Mouse (Mus musculus): ENCODE measurements around the gene Gm20772. TPM values are rescaled to one million over a fixed set of nuclear protein-coding genes. Genes with fewer than 3 reads are reported as not detected.
"Not testable (repeated sequence)": the region's sequence is repeated elsewhere in the genome, so short reads cannot be mapped to it uniquely, and the experiment has no call there.

Gene Gm20772
- polyA plus RNA-seq (2015; fragmentation: Nextera tagmentation; extraction: Ambion mirVana), result not detected in 2 replicates

- H3K4me3 ChIP-seq (ENCODE audit: low read length); H3K27me3 ChIP-seq (ENCODE audit: control insufficient read depth, insufficient read depth, low read length); H3K27ac ChIP-seq (ENCODE audit: low read length); ATAC-seq (replicated peaks; ENCODE audit: extremely low read depth, insufficient read depth, low FRiP score); H3K36me3 ChIP-seq (ENCODE audit: control insufficient read depth, insufficient read depth); H3K9me3 ChIP-seq (replicated peaks; ENCODE audit: control insufficient read depth, low read length); H3K4me1 ChIP-seq (ENCODE audit: control insufficient read depth, insufficient read depth, low read length); H3K4me2 ChIP-seq (ENCODE audit: low read depth, low read length); H3K9ac ChIP-seq (ENCODE audit: low read length): not testable (repeated sequence)
Measured at GRCm38 (mm10) chrY:17874441-17874840, at the start of gene Gm20772, which contains the start of gene Gm20831. Gene Gm20772, plus strand, starts transcription at chrY:17874741. Gene Gm20831, plus strand, starts transcription at chrY:17874741.

GRCm38 (mm10) chrY:17846166-17846565 lies 28.4 kb upstream of the Gm20772 start, which contains the start of gene Gm21904:
Gene Gm21904, minus strand, starts transcription at chrY:17846266.
- WGBS, result no CpG with 5 or more reads among the region's 3 CpGs
- not testable (repeated sequence) for H3K4me2 ChIP-seq (ENCODE audit: low read depth, low read length); H3K4me1 ChIP-seq (ENCODE audit: control insufficient read depth, insufficient read depth, low read length); H3K9me3 ChIP-seq (replicated peaks; ENCODE audit: control insufficient read depth, low read length); ATAC-seq (replicated peaks; ENCODE audit: extremely low read depth, insufficient read depth, low FRiP score); H3K36me3 ChIP-seq (ENCODE audit: control insufficient read depth, insufficient read depth); H3K9ac ChIP-seq (ENCODE audit: low read length); H3K4me3 ChIP-seq (ENCODE audit: low read length); H3K27ac ChIP-seq (ENCODE audit: low read length); H3K27me3 ChIP-seq (ENCODE audit: control insufficient read depth, insufficient read depth, low read length)

Other genes starting within 250 kb of the Gm20772 start
- gene Gm21904, start 28.5 kb upstream of the Gm20772 start, polyA plus RNA-seq (2015; fragmentation: Nextera tagmentation; extraction: Ambion mirVana), result not detected in 2 replicates
- not detected in 2 replicates for gene Gm20831, start within 50 bp of the Gm20772 start, polyA plus RNA-seq (2015; fragmentation: Nextera tagmentation; extraction: Ambion mirVana)
- not detected in 2 replicates for gene Srsy, start 62.6 kb downstream of the Gm20772 start, polyA plus RNA-seq (2015; fragmentation: Nextera tagmentation; extraction: Ambion mirVana)
- not detected in 2 replicates for gene Gm21764, start 187.1 kb downstream of the Gm20772 start, polyA plus RNA-seq (2015; fragmentation: Nextera tagmentation; extraction: Ambion mirVana)
- not detected in 2 replicates for gene Ssty1, start 214.4 kb downstream of the Gm20772 start, polyA plus RNA-seq (2015; fragmentation: Nextera tagmentation; extraction: Ambion mirVana)

Data from heart, embryonic 16.5 days (tissue).